27 mouse cellular contexts compared by ENCODE assay signal in genomic region chr14:62825575-62826332, GRCm38 (mm10). TPM values are rescaled to one million over a fixed set of nuclear protein-coding genes. Genes with fewer than 3 reads are reported as not detected.
DNase-seq lines count a peak whose midpoint lies in the region; ATAC-seq and TF ChIP-seq lines count a peak whose summit lies in the region.
"Had no signal": no experiment of that assay in that cellular context is flagged by ENCODE, and none has a peak within 500 bp of the region (broad histone marks: within the 10 kb centered on the region; RNA-seq: fewer than 3 reads in every experiment).

No protein-coding gene starts in this region.

- no peak overlapping the region for H3K4me3 ChIP-seq in liver, postnatal 0 days (ENCODE audit: low read depth, low read length)
- H3K4me3 ChIP-seq in liver, embryonic 11.5 days (ENCODE audit: low read depth, low read length) = no peak overlapping the region
- H3K4me3 ChIP-seq in midbrain, embryonic 11.5 days (ENCODE audit: low read depth, low read length) = no peak overlapping the region
- H3K4me3 ChIP-seq in midbrain, embryonic 10.5 days = no peak overlapping the region
- no peak overlapping the region for H3K4me3 ChIP-seq in intestine, postnatal 0 days (ENCODE audit: low read depth, low read length)
- no peak overlapping the region for H3K4me3 ChIP-seq in layer of hippocampus, adult 2 months
- H3K4me3 ChIP-seq: embryonic facial prominence, embryonic 12.5 days; embryonic facial prominence, embryonic 15.5 days; gastrocnemius, adult 2 months; heart, adult 2 months; heart, embryonic 10.5 days; heart, embryonic 13.5 days; hindbrain, embryonic 12.5 days; hindbrain, embryonic 15.5 days had no signal

- no peaks in the 10 kb centered on the region for H3K36me3 ChIP-seq in liver, postnatal 0 days (replicated peaks; ENCODE audit: insufficient read depth, low read length)
- no peaks in the 10 kb centered on the region for H3K36me3 ChIP-seq in liver, embryonic 11.5 days (ENCODE audit: control insufficient read depth, insufficient read depth, low read length)
- H3K36me3 ChIP-seq in midbrain, embryonic 11.5 days (ENCODE audit: control insufficient read depth, insufficient read depth, low read length) = no peaks in the 10 kb centered on the region
- H3K36me3 ChIP-seq in midbrain, embryonic 10.5 days = no peaks in the 10 kb centered on the region
- no peaks in the 10 kb centered on the region for H3K36me3 ChIP-seq in intestine, postnatal 0 days (ENCODE audit: control insufficient read depth, insufficient read depth)
- H3K36me3 ChIP-seq: embryonic facial prominence, embryonic 12.5 days; embryonic facial prominence, embryonic 15.5 days; G1E; heart, embryonic 10.5 days; heart, embryonic 13.5 days; hindbrain, embryonic 12.5 days; hindbrain, embryonic 15.5 days had no signal

- no peaks in the 10 kb centered on the region for H3K4me1 ChIP-seq in liver, postnatal 0 days (ENCODE audit: insufficient read depth)
- no peaks in the 10 kb centered on the region for H3K4me1 ChIP-seq in liver, embryonic 11.5 days (replicated peaks; ENCODE audit: control insufficient read depth, insufficient read depth, low read length)
- H3K4me1 ChIP-seq in midbrain, embryonic 11.5 days (ENCODE audit: control insufficient read depth, insufficient read depth, low read length) = peaks cover 2% of the 10 kb centered on the region; the same call in 1 of the 2 replicates
- peaks cover 7% of the 10 kb centered on the region for H3K4me1 ChIP-seq in midbrain, embryonic 10.5 days
- no peaks in the 10 kb centered on the region for H3K4me1 ChIP-seq in intestine, postnatal 0 days (replicated peaks; ENCODE audit: control insufficient read depth, insufficient read depth, low read length)
- H3K4me1 ChIP-seq: embryonic facial prominence, embryonic 12.5 days; embryonic facial prominence, embryonic 15.5 days; heart, embryonic 10.5 days; heart, embryonic 13.5 days; hindbrain, embryonic 12.5 days; hindbrain, embryonic 15.5 days had no signal

- DNase-seq in liver, postnatal 0 days = no peak
- no peak for DNase-seq in liver, embryonic 11.5 days (ENCODE audit: low spot score)
- peak; percentile 60 for DNase-seq in midbrain, embryonic 11.5 days (ENCODE audit: low spot score, missing footprints)
- DNase-seq in midbrain, embryonic 10.5 days (ENCODE audit: low spot score) = no peak
- no peak for DNase-seq in gastrocnemius, postnatal 4 days (ENCODE audit: low spot score in 2 of 2)
- DNase-seq in layer of hippocampus, adult 2 months (ENCODE audit: low spot score in 2 of 2) = no peak
- DNase-seq: adrenal gland, postnatal 10 days; adrenal gland, postnatal 36 days; B cell, adult 2 months; cerebellum, adult 18-20 months; cerebellum, adult 9-10 months; cerebellum, postnatal 14 days; forebrain, postnatal 0 days; gastrocnemius, adult 2 months; gastrocnemius, postnatal 14 days; heart, adult 2 months had no signal

- H3K4me2 ChIP-seq in liver, postnatal 0 days (ENCODE audit: low read depth, low read length) = no peak overlapping the region
- H3K4me2 ChIP-seq in liver, embryonic 11.5 days = no peak overlapping the region
- H3K4me2 ChIP-seq in midbrain, embryonic 11.5 days = no peak overlapping the region
- no peak overlapping the region for H3K4me2 ChIP-seq in intestine, postnatal 0 days (replicated peaks; ENCODE audit: low read depth)
- H3K4me2 ChIP-seq: embryonic facial prominence, embryonic 12.5 days; embryonic facial prominence, embryonic 15.5 days; heart, embryonic 13.5 days; hindbrain, embryonic 12.5 days; hindbrain, embryonic 15.5 days had no signal

- 87% methylated on average over 8 of the region's 8 CpGs for WGBS in liver, postnatal 0 days (ENCODE audit: insufficient replicate concordance)
- WGBS in liver, embryonic 11.5 days = 85% methylated on average over 8 of the region's 8 CpGs
- WGBS in midbrain, embryonic 11.5 days = 83% methylated on average over 8 of the region's 8 CpGs
- WGBS in midbrain, embryonic 10.5 days = 92% methylated on average over 8 of the region's 8 CpGs
- WGBS in intestine, postnatal 0 days = 67% methylated on average over 8 of the region's 8 CpGs

- H3K9me3 ChIP-seq in liver, postnatal 0 days (ENCODE audit: low read length) = no peaks in the 10 kb centered on the region
- no peaks in the 10 kb centered on the region for H3K9me3 ChIP-seq in liver, embryonic 11.5 days (ENCODE audit: control insufficient read depth, low read length)
- no peaks in the 10 kb centered on the region for H3K9me3 ChIP-seq in midbrain, embryonic 11.5 days (ENCODE audit: control insufficient read depth, low read length)
- no peaks in the 10 kb centered on the region for H3K9me3 ChIP-seq in midbrain, embryonic 10.5 days (replicated peaks)
- no peaks in the 10 kb centered on the region for H3K9me3 ChIP-seq in intestine, postnatal 0 days (ENCODE audit: control insufficient read depth)
- H3K9me3 ChIP-seq: embryonic facial prominence, embryonic 12.5 days; embryonic facial prominence, embryonic 15.5 days; G1E; heart, embryonic 10.5 days; heart, embryonic 13.5 days; hindbrain, embryonic 12.5 days; hindbrain, embryonic 15.5 days had no signal

- TF ChIP-seq EP300 in liver, postnatal 0 days (IDR thresholded peaks at IDR 0.05; ENCODE audit: low read depth) = no peak

- TF ChIP-seq CTCF in liver, postnatal 0 days (IDR thresholded peaks at IDR 0.05; ENCODE audit: low read depth) = no peak
- no peak for TF ChIP-seq CTCF in intestine, postnatal 0 days (IDR thresholded peaks at IDR 0.05; ENCODE audit: low read depth)
- TF ChIP-seq CTCF in layer of hippocampus, adult 2 months (conservative IDR thresholded peaks at IDR 0.05) = no peak

- H3K27ac ChIP-seq in liver, postnatal 0 days (ENCODE audit: low read depth) = no peak overlapping the region
- no peak overlapping the region for H3K27ac ChIP-seq in liver, embryonic 11.5 days (ENCODE audit: low read depth, low read length)
- H3K27ac ChIP-seq in midbrain, embryonic 11.5 days (ENCODE audit: low read depth, low read length) = no peak overlapping the region
- no peak overlapping the region for H3K27ac ChIP-seq in midbrain, embryonic 10.5 days (replicated peaks)
- H3K27ac ChIP-seq in intestine, postnatal 0 days (ENCODE audit: low read depth, low read length) = no peak overlapping the region
- no peak overlapping the region for H3K27ac ChIP-seq in layer of hippocampus, adult 2 months
- H3K27ac ChIP-seq: embryonic facial prominence, embryonic 12.5 days; embryonic facial prominence, embryonic 15.5 days; gastrocnemius, adult 2 months; heart, adult 2 months; heart, embryonic 10.5 days; heart, embryonic 13.5 days; hindbrain, embryonic 12.5 days; hindbrain, embryonic 15.5 days had no signal

- no peaks in the 10 kb centered on the region for H3K27me3 ChIP-seq in liver, postnatal 0 days (ENCODE audit: insufficient read depth, low read length)
- H3K27me3 ChIP-seq in liver, embryonic 11.5 days (replicated peaks; ENCODE audit: control insufficient read depth, insufficient read depth, low read length) = no peaks in the 10 kb centered on the region
- H3K27me3 ChIP-seq in midbrain, embryonic 11.5 days (ENCODE audit: control insufficient read depth, insufficient read depth, low read length) = no peaks in the 10 kb centered on the region
- H3K27me3 ChIP-seq in midbrain, embryonic 10.5 days (ENCODE audit: low read depth, poor library complexity, severe bottlenecking) = no peaks in the 10 kb centered on the region
- H3K27me3 ChIP-seq in intestine, postnatal 0 days (replicated peaks; ENCODE audit: control insufficient read depth, insufficient read depth, low read length) = no peaks in the 10 kb centered on the region
- H3K27me3 ChIP-seq: CH12.LX; embryonic facial prominence, embryonic 12.5 days; embryonic facial prominence, embryonic 15.5 days; heart, embryonic 13.5 days; hindbrain, embryonic 12.5 days; hindbrain, embryonic 15.5 days; Patski had no signal

- ATAC-seq in liver, postnatal 0 days = peak; percentile 78
- ATAC-seq in liver, embryonic 11.5 days (replicated peaks; ENCODE audit: low FRiP score) = no peak
- ATAC-seq in midbrain, embryonic 11.5 days (ENCODE audit: low FRiP score) = no peak
- ATAC-seq in intestine, postnatal 0 days = peak; percentile 73
- ATAC-seq: forebrain, embryonic 14.5 days; forebrain, postnatal 0 days; Patski had no signal

- no peak overlapping the region for H3K9ac ChIP-seq in liver, postnatal 0 days (replicated peaks)
- H3K9ac ChIP-seq in liver, embryonic 11.5 days (ENCODE audit: low read depth, low read length) = no peak overlapping the region
- no peak overlapping the region for H3K9ac ChIP-seq in midbrain, embryonic 11.5 days (ENCODE audit: low read length)
- H3K9ac ChIP-seq in intestine, postnatal 0 days (ENCODE audit: low read depth, low read length) = no peak overlapping the region
- H3K9ac ChIP-seq: embryonic facial prominence, embryonic 12.5 days; embryonic facial prominence, embryonic 15.5 days; forebrain, postnatal 0 days; heart, embryonic 13.5 days; hindbrain, embryonic 12.5 days; hindbrain, embryonic 15.5 days had no signal

RNA-seq across cellular contexts. Expression of gene Wdfy2, which starts 11.7 kb away (rescaled TPM):
- 1.7 and 2.0 TPM in 2 replicates for polyA plus RNA-seq in liver, postnatal 0 days (2015; fragmentation: Nextera tagmentation; extraction: Ambion mirVana)
- 6.0 and 6.7 TPM in 2 replicates for polyA plus RNA-seq in liver, embryonic 11.5 days (2014; fragmentation: Nextera tagmentation; extraction: Ambion mirVana)
- polyA plus RNA-seq in midbrain, embryonic 11.5 days (2014; fragmentation: Nextera tagmentation; extraction: Ambion mirVana) = 14.9 and 15.9 TPM in 2 replicates
- polyA plus RNA-seq in midbrain, embryonic 10.5 days (2016; fragmentation: Nextera tagmentation; extraction: Ambion mirVana) = 14.8 and 15.5 TPM in 2 replicates
- polyA plus RNA-seq in intestine, postnatal 0 days (2015; fragmentation: Nextera tagmentation; extraction: Ambion mirVana) = 1.4 and 1.6 TPM in 2 replicates
- total RNA-seq in gastrocnemius, postnatal 4 days (2021) = 10 to 100 TPM; 12.4 to 14.0 TPM
- 10 to 100 TPM; 15.2 to 16.5 TPM for total RNA-seq in layer of hippocampus, adult 2 months (2021)

Comparison
In these comparisons a context has a peak if more than half of its experiments do, and no peak if none do; other contexts are left out.
1. ATAC-seq: peak in liver, postnatal 0 days (single experiment) and intestine, postnatal 0 days (single experiment); none in liver, embryonic 11.5 days (single experiment) and midbrain, embryonic 11.5 days (single experiment).